Mouse (Mus musculus) left cerebral cortex, adult 8-10 months (tissue): ENCODE results near the gene Fntb. TPM values are rescaled to one million over a fixed set of nuclear protein-coding genes. Genes with fewer than 3 reads are reported as not detected.

Source experiments
- DNase-seq, 2 experiments: peaks; one replicate each; pipeline ENCODE4 v3.0.0; 2022; ENCODE audit warnings: low spot score in 2 of 2
- total RNA-seq, 4 experiments: library from RNA; stranded (reverse); gene quantifications; 2 replicates each; pipeline ENCODE4 v1.2.4; 2022

Fntb gene
- total RNA-seq, 4 experiments from 2014 or later: 28.4 to 36.7 (median 32.3) TPM

DNA sequence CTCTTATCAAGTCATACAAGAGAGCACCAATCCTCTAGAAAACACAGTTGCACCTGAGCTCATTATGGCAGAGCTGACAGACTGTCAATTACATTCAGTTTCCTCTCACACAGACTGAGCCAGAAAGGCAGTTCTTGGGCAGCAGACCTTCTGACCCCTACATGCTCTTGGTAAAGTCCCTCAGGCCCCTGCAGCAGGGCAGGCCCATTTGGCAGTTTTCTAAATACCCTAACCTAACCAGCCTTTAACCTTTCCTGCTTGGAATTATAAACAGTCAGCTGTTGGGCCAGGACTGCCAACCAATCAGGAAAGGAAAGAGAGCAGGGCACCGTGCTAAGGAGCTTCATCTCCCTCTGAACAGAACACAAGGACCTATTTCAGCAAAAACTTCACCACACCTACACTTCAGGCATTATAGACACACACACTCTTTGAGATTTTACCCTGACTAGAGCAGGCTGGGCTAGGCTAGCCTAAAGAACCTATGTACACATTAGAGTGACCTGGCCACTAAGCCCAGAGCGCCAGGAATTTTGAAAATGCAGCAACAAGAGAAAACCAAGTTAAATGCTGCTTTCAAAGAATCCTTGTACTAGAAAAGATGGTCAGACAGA is 188.5 kb downstream of the Fntb start:
- no peak for DNase-seq

DNA sequence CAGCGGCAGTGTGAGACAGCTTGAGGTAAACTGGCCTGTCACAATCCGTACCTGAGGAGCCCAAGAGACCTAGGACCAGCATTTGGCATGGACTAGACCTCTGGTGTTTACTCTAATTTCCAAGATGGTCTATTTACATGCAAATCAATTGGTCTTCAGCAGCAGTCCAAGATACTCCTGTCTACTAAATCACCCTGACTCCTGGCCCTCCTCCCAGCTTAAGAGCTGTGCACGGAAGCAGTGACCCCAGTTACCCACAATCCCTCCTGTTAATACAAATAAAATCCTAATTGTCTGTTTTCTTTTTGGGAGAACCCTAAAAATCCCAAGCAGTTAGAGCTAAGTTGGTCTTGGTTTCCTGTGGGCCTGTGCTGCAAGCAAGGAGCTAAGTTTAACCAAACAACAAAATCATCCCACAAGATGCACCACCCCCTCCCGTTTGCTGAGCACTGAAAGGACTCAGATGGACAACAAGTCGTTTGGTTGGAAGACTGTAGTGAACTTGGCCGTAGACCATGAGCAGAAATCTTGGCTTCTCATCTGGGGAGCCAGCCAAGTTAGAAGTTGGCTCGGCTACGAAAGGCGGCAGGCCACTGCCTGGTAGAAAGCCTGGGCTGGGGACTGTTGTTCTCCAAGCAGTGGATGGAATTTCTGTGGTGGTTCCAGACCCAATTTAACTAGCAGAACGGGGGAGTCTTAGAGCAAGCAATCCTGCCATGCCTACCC is 189.5 kb downstream of the Fntb start:
- peak; percentile 44 to 80 for DNase-seq

DNA sequence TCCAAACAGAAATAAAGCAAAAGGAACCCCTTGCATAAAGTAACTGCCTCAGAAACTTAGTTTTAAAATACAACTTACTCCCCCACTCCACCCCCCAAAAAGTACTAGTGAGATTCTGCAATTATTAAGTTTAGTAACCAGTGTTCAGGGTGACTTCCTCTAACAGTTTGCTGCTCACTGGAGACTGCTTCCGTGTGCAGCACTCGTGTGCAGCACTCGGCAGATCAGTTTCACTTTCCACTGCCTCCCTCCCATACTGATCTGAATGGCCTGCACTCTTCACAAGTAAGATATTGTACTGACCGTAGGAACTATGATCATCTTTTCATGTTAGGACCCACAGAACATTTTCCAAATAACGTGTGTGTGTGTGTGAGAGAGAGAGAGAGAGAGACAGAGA is 192.3 kb downstream of the Fntb start:
- DNase-seq: no peak

GRCm38 (mm10) chr12:76961052-76961931 is 195.9 kb downstream of the Fntb start:
- peak in 1 of 2 experiments; percentile 28 for DNase-seq

- DNase-seq: peak; percentile 96 to 100
Observed at GRCm38 (mm10) chr12:76961932-76962891, 196.8 kb downstream of the Fntb start, which contains the start of gene Max. Gene Max, minus strand, starts transcription at chr12:76962201.

DNA sequence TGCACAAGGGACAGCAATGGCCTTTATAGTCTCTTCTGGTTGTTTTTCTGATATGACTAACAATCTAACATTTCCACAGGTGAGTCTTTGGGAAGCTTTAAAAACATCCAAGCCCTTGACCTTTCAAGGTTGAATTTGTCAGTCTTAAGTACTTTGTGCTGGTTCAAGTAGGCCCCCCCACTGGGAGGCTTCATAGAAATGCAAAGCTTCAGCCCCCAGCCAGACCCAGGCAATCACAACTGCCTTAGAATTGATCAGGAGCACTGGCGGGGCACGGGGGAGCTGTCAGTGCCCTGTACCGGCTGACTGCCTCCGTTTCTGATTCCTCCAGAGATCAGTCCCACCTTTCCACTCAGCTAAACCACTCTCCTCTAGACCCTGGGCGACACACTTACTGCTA is 199.7 kb downstream of the Fntb start:
- DNase-seq: no peak

- no peak for DNase-seq
Observed at GRCm38 (mm10) chr12:76965876-76966275, 200.5 kb downstream of the Fntb start.

Other genes starting within 250 kb of the Fntb start
- gene Plekhg3, start 234.7 kb upstream of the Fntb start, total RNA-seq: 10 to 100 TPM; 16.2 to 20.2 (median 19.1) TPM
- 100 to 1,000 TPM in 2 of 4 experiments, 10 to 100 TPM in 2; 90.8 to 102 (median 98.4) TPM for gene Sptb, start 55.0 kb upstream of the Fntb start, total RNA-seq
- 10 to 100 TPM; 35.2 to 47.1 (median 39.6) TPM for gene Churc1, start 51 bp upstream of the Fntb start, total RNA-seq
- gene Gpx2, start 30.0 kb downstream of the Fntb start, total RNA-seq: 1 to 10 TPM in 1 of 4 experiments, under 1 TPM in 3; 0.59 to 1.1 (median 0.70) TPM
- 100 to 1,000 TPM; 203 to 218 (median 209) TPM for gene Rab15, start 57.3 kb downstream of the Fntb start, total RNA-seq
- gene Max, start 196.6 kb downstream of the Fntb start, total RNA-seq: 10 to 100 TPM; 77.6 to 91.1 (median 82.8) TPM